In the genomic region with DNA sequence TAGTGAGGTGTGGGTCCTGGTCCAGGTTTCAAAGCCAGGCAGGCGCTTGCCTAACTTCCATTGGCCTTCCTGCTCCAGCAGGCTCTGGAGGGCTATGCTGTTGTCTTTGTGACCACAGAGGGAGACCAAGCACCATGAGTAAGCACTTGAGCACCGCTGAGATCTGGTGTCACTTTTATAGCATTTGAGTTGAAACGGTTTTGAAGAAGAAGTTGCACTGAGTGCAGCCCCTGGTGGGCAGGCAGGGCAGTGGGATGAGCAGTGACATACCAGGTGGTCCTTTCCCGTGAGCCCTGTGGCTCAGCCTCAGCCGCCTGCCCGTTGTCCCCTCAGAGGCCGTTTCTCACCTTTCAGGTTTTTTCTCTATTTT, we compare ENCODE assay signal across 14 mouse cellular contexts. TPM values are rescaled to one million over a fixed set of nuclear protein-coding genes. Genes with fewer than 3 reads are reported as not detected.
DNase-seq lines count a peak whose midpoint lies in the region; ATAC-seq and TF ChIP-seq lines count a peak whose summit lies in the region.
"Had no signal": no experiment of that assay in that cellular context is flagged by ENCODE, and none has a peak within 500 bp of the region (broad histone marks: within the 10 kb centered on the region; RNA-seq: fewer than 3 reads in every experiment).

No protein-coding gene starts in this region.

- no peak overlapping the region for H3K4me3 ChIP-seq in midbrain, postnatal 0 days (ENCODE audit: low read depth, low read length)
- no peak overlapping the region for H3K4me3 ChIP-seq in midbrain, embryonic 11.5 days (ENCODE audit: low read depth, low read length)
- H3K4me3 ChIP-seq: hindbrain, embryonic 13.5 days; limb, embryonic 10.5 days; midbrain, embryonic 12.5 days had no signal

- H3K4me2 ChIP-seq in midbrain, postnatal 0 days (ENCODE audit: low read depth, low read length, poor library complexity, severe bottlenecking) = no peak overlapping the region
- H3K4me2 ChIP-seq in midbrain, embryonic 11.5 days = no peak overlapping the region
- H3K4me2 ChIP-seq: hindbrain, embryonic 13.5 days; midbrain, embryonic 12.5 days had no signal

- WGBS in midbrain, postnatal 0 days = 80% methylated on average over 7 of the region's 7 CpGs
- WGBS in midbrain, embryonic 11.5 days = 85% methylated on average over 7 of the region's 7 CpGs

- H3K27me3 ChIP-seq in midbrain, postnatal 0 days (ENCODE audit: insufficient read depth, low read length) = no peaks in the 10 kb centered on the region
- no peaks in the 10 kb centered on the region for H3K27me3 ChIP-seq in midbrain, embryonic 11.5 days (ENCODE audit: control insufficient read depth, insufficient read depth, low read length)
- H3K27me3 ChIP-seq: hindbrain, embryonic 13.5 days; midbrain, embryonic 12.5 days had no signal

- ATAC-seq in midbrain, postnatal 0 days (ENCODE audit: low FRiP score) = no peak
- ATAC-seq in midbrain, embryonic 11.5 days (ENCODE audit: low FRiP score) = no peak

- peaks cover 5% of the 10 kb centered on the region; the same call in 1 of the 2 replicates for H3K36me3 ChIP-seq in midbrain, postnatal 0 days (ENCODE audit: insufficient read depth, low read length)
- no peaks in the 10 kb centered on the region for H3K36me3 ChIP-seq in midbrain, embryonic 11.5 days (ENCODE audit: control insufficient read depth, insufficient read depth, low read length)
- H3K36me3 ChIP-seq: midbrain, embryonic 12.5 days had no signal

- H3K9me3 ChIP-seq in midbrain, postnatal 0 days (ENCODE audit: low read length) = no peaks in the 10 kb centered on the region
- H3K9me3 ChIP-seq in midbrain, embryonic 11.5 days (ENCODE audit: control insufficient read depth, low read length) = no peaks in the 10 kb centered on the region
- H3K9me3 ChIP-seq: hindbrain, embryonic 13.5 days; limb, embryonic 10.5 days; midbrain, embryonic 12.5 days had no signal

- DNase-seq in midbrain, postnatal 0 days (ENCODE audit: low spot score) = no peak
- no peak for DNase-seq in midbrain, embryonic 11.5 days (ENCODE audit: low spot score, missing footprints)
- DNase-seq in induced T-regulatory cell, adult 2 months (ENCODE audit: low read depth) = peak; percentile 59
- DNase-seq in naive thymus-derived CD4-positive, alpha-beta T cell, adult 2 months (ENCODE audit: low read depth) = peak; percentile 56
- DNase-seq in urinary bladder, postnatal 25 days (ENCODE audit: low spot score) = no peak
- DNase-seq in gastrocnemius, postnatal 25 days = no peak
- no peak for DNase-seq in adrenal gland, postnatal 10 days
- no peak for DNase-seq in layer of hippocampus, postnatal 36 days
- DNase-seq: adrenal gland, postnatal 36 days; cerebellum, postnatal 14 days; kidney, postnatal 36 days had no signal

- H3K9ac ChIP-seq in midbrain, postnatal 0 days (replicated peaks; ENCODE audit: low read length, poor library complexity, severe bottlenecking) = no peak overlapping the region
- H3K9ac ChIP-seq in midbrain, embryonic 11.5 days (ENCODE audit: low read length) = no peak overlapping the region
- H3K9ac ChIP-seq: hindbrain, embryonic 13.5 days; midbrain, embryonic 12.5 days had no signal

- H3K4me1 ChIP-seq in midbrain, postnatal 0 days (ENCODE audit: insufficient read depth, low read length) = no peaks in the 10 kb centered on the region
- H3K4me1 ChIP-seq in midbrain, embryonic 11.5 days (ENCODE audit: control insufficient read depth, insufficient read depth, low read length) = no peaks in the 10 kb centered on the region
- H3K4me1 ChIP-seq: hindbrain, embryonic 13.5 days; limb, embryonic 10.5 days; midbrain, embryonic 12.5 days had no signal

- TF ChIP-seq CTCF in midbrain, postnatal 0 days (IDR thresholded peaks at IDR 0.05) = 0 out of 2 replicates have a peak, but pooled peaks have one; percentile 2

- no peak overlapping the region for H3K27ac ChIP-seq in midbrain, postnatal 0 days (ENCODE audit: low read depth, low read length)
- no peak overlapping the region for H3K27ac ChIP-seq in midbrain, embryonic 11.5 days (ENCODE audit: low read depth, low read length)
- H3K27ac ChIP-seq: hindbrain, embryonic 13.5 days; limb, embryonic 10.5 days; midbrain, embryonic 12.5 days had no signal

RNA-seq across cellular contexts. Expression of a gene that starts 41.1 kb away (rescaled TPM):
- 0.33 and 0.71 TPM in 2 replicates for total RNA-seq in midbrain, postnatal 0 days (2014; rRNA removed)
- 0.22 and 0.35 TPM in 2 replicates for polyA plus RNA-seq in midbrain, postnatal 0 days (2015; fragmentation: Nextera tagmentation; extraction: Ambion mirVana)
- 0.17 and 0.20 TPM in 2 replicates for polyA plus RNA-seq in midbrain, embryonic 11.5 days (2014; fragmentation: Nextera tagmentation; extraction: Ambion mirVana)
- under 1 TPM in 1 of 2 experiments, not detected in 1; 0.13 TPM for total RNA-seq in gastrocnemius, postnatal 25 days (2021)
- total RNA-seq in adrenal gland, postnatal 10 days (2021) = 1 to 10 TPM in 1 of 2 experiments, under 1 TPM in 1; 0.91 to 2.7 TPM
- under 1 TPM; 0.27 to 0.30 TPM for total RNA-seq in layer of hippocampus, postnatal 36 days (2021)

Comparison
In these comparisons a context has a peak if more than half of its experiments do, and no peak if none do; other contexts are left out.
1. DNase-seq: peak in induced T-regulatory cell, adult 2 months (single experiment) and naive thymus-derived CD4-positive, alpha-beta T cell, adult 2 months (single experiment); none in midbrain, postnatal 0 days (single experiment), midbrain, embryonic 11.5 days (single experiment), urinary bladder, postnatal 25 days (single experiment), gastrocnemius, postnatal 25 days (single experiment), adrenal gland, postnatal 10 days (single experiment) and layer of hippocampus, postnatal 36 days (0 of 2).